Comparison of ENCODE assay signal across 1 mouse cellular context in genomic region chr10:80003374-80004232, GRCm38 (mm10).
TF ChIP-seq lines count a peak whose summit lies in the region.

No protein-coding gene starts in this region.

TF ChIP-seq in MEL, 35 proteins besides CTCF, POLR2A, EP300 and RAD21 (continued from another document):
- TF ChIP-seq E2F4 (IDR thresholded peaks at IDR 0.05; ENCODE audit: borderline replicate concordance, low read depth, low read length) = no peak
- 0 out of 2 replicates have a peak, but pooled peaks have one; percentile 22 for TF ChIP-seq NRF1 (IDR thresholded peaks at IDR 0.05; ENCODE audit: insufficient read depth, low read depth, low read length, poor library complexity, severe bottlenecking)
- no peak for TF ChIP-seq ZC3H11A (IDR thresholded peaks at IDR 0.05; ENCODE audit: low read depth, low read length)
- no peak for TF ChIP-seq POLR2AphosphoS2 (IDR thresholded peaks at IDR 0.05; ENCODE audit: low read length)
- no peak for TF ChIP-seq MYB (IDR thresholded peaks at IDR 0.05; ENCODE audit: low read depth, low read length)
- no peak for TF ChIP-seq GABPA (IDR thresholded peaks at IDR 0.05; ENCODE audit: low read depth, low read length)
- no peak for TF ChIP-seq MAFK (IDR thresholded peaks at IDR 0.05; ENCODE audit: borderline replicate concordance, low read depth, low read length)
- TF ChIP-seq HCFC1 (IDR thresholded peaks at IDR 0.05; ENCODE audit: low read depth, low read length) = no peak
- no peak for TF ChIP-seq TAL1 (IDR thresholded peaks at IDR 0.05; ENCODE audit: low read length)
- no peak for TF ChIP-seq MAX (IDR thresholded peaks at IDR 0.05; ENCODE audit: low read length)
- TF ChIP-seq TCF12 (IDR thresholded peaks at IDR 0.05; ENCODE audit: low read depth, low read length) = no peak
- TF ChIP-seq MAZ (IDR thresholded peaks at IDR 0.05; ENCODE audit: low read depth, low read length) = no peak
- no peak for TF ChIP-seq POLR2AphosphoS5 (IDR thresholded peaks at IDR 0.05; ENCODE audit: borderline replicate concordance, low read depth, low read length)
- no peak for TF ChIP-seq ZMIZ1 (IDR thresholded peaks at IDR 0.05; ENCODE audit: low read depth, low read length)
- no peak for TF ChIP-seq USF1 (IDR thresholded peaks at IDR 0.05; ENCODE audit: low read depth, low read length)
- no peak for TF ChIP-seq SMC3 (IDR thresholded peaks at IDR 0.05; ENCODE audit: low read depth, low read length)
- TF ChIP-seq TBP (IDR thresholded peaks at IDR 0.05; ENCODE audit: low read depth, low read length) = no peak
- no peak for TF ChIP-seq KAT2A (conservative IDR thresholded peaks at IDR 0.05; ENCODE audit: low read depth, low read length)
- TF ChIP-seq NELFE (IDR thresholded peaks at IDR 0.05; ENCODE audit: low read depth, low read length) = peak; percentile 26; the same call in 1 of the 2 replicates
- TF ChIP-seq ZKSCAN1 (IDR thresholded peaks at IDR 0.05; ENCODE audit: low read depth, low read length) = no peak
- no peak for TF ChIP-seq ETS1 (IDR thresholded peaks at IDR 0.05; ENCODE audit: low read depth, low read length)
- no peak for TF ChIP-seq JUND (IDR thresholded peaks at IDR 0.05; ENCODE audit: low read depth, low read length)
- TF ChIP-seq CHD1 (IDR thresholded peaks at IDR 0.05; ENCODE audit: low read depth, low read length) = 0 out of 2 replicates have a peak, but pooled peaks have one; percentile 46
- 0 out of 2 replicates have a peak, but pooled peaks have one; percentile 10 for TF ChIP-seq RCOR1 (IDR thresholded peaks at IDR 0.05; ENCODE audit: low read depth, low read length)
- no peak for TF ChIP-seq GATA1 (IDR thresholded peaks at IDR 0.05; ENCODE audit: low read depth, low read length)
- TF ChIP-seq CHD2 (IDR thresholded peaks at IDR 0.05; ENCODE audit: low read length) = no peak
- TF ChIP-seq MYC (IDR thresholded peaks at IDR 0.05; ENCODE audit: low read depth, low read length) = no peak
- no peak for TF ChIP-seq UBTF (IDR thresholded peaks at IDR 0.05; ENCODE audit: borderline replicate concordance, insufficient read depth, low read depth, low read length)
- TF ChIP-seq SIN3A (IDR thresholded peaks at IDR 0.05; ENCODE audit: low read length) = no peak
- TF ChIP-seq MXI1 (IDR thresholded peaks at IDR 0.05; ENCODE audit: low read depth, low read length) = no peak
TF ChIP-seq in MEL: peak in this region for 6.
